Mouse (Mus musculus) small intestine, adult 2 months (tissue): ENCODE results near the gene Cstb.

Source experiments
- CTCF ChIP-seq: fragments of 200-500 bp; IDR thresholded peaks from 2 replicates; pipeline ENCODE4 v1.5.1; 2012; ENCODE audit warnings: low read depth, mild to moderate bottlenecking, control low read depth, inconsistent platforms, low read length, moderate library complexity, mixed read lengths; ENCODE audit not compliant: insufficient replicate concordance, insufficient read length; ENCODE audit errors: extremely low read depth
- POLR2A ChIP-seq: fragments of 200-500 bp; IDR thresholded peaks from 2 replicates; pipeline ENCODE4 v1.6.1; 2012; ENCODE audit warnings: low read depth, mild to moderate bottlenecking, control low read depth, inconsistent platforms, low read length, moderate library complexity

DNA sequence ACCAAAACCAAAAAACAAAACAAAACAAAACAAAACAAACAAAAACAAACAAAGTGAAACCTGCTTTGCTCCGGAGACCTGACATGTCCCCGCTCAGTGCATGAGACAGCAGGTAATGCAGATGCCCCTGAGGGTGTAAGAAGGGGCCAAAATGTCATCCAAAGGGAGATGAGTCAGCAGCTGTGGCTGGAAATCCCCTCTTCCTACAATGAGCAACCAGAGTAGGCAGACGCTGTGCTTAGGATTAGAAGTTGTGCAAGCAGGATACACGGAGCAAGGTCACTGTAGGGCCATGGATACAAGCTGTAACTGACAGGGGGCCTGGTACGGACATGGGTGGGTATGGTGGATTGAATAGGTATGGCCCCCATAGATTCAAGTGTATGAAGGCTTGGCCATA, 3.7 kb downstream of the Cstb start:
- no peak for TF ChIP-seq CTCF
- TF ChIP-seq POLR2A = no peak
